Mouse (Mus musculus): ENCODE data around the gene Sel1l3.
A peak's percentile ranks its signal among the peaks of the same experiment; 100 is the strongest.

Sel1l3 gene

DNA sequence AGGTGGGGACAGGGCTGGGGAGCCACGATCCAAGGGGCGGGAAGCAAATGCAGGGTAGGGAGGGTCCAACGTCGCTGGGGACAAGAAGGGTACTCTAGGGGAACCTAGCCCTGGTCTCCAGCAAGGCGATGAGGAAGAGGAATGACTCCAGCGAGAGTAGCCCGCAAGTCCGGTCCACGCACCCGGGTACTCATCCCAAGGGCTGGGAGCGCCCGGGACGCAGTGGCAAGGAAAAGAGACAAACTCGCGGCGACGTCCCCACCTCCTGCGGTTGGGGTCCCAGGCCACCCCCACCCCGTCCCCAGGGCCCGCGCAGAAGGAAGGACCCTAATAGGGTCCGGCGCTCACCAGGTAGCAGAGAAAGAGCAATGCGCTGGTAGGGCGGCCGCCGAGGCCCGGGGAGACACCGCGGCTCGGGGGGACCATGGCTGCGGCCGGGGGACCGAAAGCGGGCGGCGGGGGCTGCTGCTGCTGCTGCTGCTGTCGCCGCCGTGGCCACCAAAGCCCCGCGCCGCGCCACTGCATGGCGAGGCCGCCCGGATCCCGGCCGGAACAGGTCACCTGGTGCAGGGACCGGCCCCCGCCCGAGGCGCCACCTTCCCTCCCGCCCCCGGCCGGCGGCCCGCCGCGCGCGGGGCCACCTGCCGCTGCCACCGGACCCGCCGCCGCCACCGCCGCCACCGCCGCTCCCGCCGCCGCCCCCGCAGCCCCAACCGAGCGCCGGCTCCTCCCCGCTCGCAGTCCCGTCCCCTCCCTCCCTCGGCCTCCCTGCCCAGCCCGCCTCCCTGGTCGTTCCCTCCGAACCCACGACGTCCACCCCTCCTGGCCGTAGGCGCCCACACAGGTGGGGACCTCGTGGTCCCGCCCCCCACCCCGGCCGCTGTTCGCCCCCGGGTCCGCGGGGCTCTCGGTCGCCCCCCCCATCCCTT, 681 bp downstream of the Sel1l3 start:
- DNase-seq (ENCODE audit: low read depth, low spot score) = no peak

- DNase-seq (ENCODE audit: low read depth, low spot score) = no peak
Observed at GRCm38 (mm10) chr5:53212087-53212781, 1.5 kb downstream of the Sel1l3 start.

GRCm38 (mm10) chr5:53211241-53211640, 2.5 kb downstream of the Sel1l3 start:
- no peak for DNase-seq (ENCODE audit: low read depth, low spot score)

DNA sequence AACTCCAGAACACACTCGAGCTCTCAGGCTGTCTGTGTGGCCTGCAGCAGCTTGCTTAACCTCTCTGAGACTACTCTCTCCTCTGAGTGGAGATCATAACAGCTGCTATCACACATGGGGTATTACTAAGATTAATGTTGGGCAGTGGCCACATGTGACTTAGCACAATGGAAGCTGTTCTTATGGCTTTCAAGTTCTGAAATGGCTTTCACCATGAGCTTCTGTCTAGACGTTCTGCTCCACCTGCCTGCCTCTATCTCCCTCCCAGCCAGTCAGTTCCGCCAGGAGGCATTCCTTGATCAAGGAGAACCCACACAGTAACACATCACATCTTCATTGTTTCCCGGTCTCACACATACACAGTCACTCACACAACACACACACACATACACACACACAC, 3.2 kb downstream of the Sel1l3 start:
- DNase-seq (ENCODE audit: low read depth, low spot score) = no peak

DNA sequence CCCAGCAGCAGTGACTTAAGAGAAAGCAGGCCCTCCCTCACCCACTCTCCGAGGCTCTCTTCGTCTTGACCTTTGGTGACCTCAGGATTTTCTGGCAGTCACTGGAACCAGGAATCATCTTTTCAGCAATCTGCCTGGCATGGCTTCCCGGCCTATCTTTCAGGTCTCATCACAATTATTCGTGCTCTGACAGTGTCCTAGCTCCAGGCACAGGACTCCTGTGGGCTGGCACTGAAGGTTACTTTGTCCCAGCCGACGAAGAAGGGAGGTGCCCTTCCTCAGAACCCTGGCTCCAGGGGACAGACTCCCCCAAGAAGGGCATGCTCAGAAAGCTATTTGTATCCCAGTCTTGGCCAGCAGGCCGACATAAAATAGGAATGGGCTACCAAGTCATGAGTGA, 4.0 kb downstream of the Sel1l3 start:
- no peak for DNase-seq (ENCODE audit: low read depth, low spot score)

GRCm38 (mm10) chr5:53208731-53209130, 5.0 kb downstream of the Sel1l3 start:
- DNase-seq (ENCODE audit: low read depth, low spot score) = no peak

- DNase-seq (ENCODE audit: low read depth, low spot score) = no peak
Observed at GRCm38 (mm10) chr5:53206575-53206974, 7.2 kb downstream of the Sel1l3 start.

- DNase-seq (ENCODE audit: low read depth, low spot score) = no peak
Observed at GRCm38 (mm10) chr5:53202748-53203147, 11.0 kb downstream of the Sel1l3 start.

GRCm38 (mm10) chr5:53200825-53201224, 12.9 kb downstream of the Sel1l3 start:
- no peak for DNase-seq (ENCODE audit: low read depth, low spot score)

DNA sequence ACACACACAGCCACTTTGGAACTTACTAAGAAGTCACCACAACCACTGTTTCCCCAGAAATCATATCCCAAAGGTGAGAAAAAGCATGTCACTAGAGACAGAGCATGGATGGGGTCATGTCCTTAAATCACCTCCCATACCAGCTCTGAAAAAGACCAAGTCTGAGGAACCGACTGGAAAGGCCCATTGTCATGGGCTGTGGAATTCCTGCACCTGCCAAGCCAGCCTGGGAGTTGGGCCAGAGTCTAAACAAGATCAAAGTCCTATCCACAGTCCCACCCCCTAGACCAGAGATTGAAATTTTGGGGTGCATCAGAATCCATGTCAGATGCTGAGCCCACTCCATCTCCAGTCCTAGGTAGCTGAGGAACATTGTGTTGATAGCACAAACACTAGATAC, 15.3 kb downstream of the Sel1l3 start:
- DNase-seq (ENCODE audit: low read depth, low spot score) = no peak

- no peak for DNase-seq (ENCODE audit: low read depth, low spot score)
Observed at GRCm38 (mm10) chr5:53196387-53197088, 17.2 kb downstream of the Sel1l3 start.

DNA sequence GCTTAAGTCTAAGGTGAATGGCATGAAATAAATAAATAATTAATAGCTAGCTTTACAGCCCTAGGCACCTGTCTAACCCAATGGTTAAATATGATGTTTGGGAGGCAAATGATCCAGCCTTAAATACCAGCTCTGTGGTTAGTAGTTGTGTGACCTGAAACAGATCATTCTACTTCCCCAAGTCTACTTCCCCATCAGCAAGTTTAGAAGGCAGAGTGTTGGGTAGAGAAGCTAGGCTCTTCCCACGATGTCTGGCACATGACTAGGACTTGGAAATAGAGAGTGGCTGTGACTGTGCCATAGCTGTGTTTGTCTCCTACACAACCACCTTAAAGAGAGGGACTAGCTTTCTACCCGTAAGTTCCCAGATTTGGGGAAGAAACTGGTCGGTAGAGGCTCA, 18.9 kb downstream of the Sel1l3 start:
- no peak for DNase-seq (ENCODE audit: low read depth, low spot score)

DNA sequence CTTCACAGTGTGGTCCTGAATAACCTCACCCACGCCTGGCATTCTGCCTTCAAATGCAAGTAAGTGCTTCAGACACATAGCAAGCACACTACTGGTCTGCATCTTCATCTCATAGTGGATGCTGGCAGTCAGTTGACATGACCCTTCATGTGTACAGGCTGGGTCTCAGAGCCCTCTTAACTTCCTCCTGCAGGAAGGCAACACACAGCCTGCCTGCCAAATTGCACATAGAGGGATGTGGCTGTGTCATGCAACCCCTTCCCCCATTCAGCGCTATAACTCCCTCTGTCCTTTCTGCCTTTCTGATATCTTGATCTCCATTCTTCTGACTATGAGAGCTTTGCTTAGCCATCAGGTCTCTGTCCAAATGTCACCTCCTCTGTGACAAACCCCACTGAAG, 19.3 kb downstream of the Sel1l3 start:
- no peak for DNase-seq (ENCODE audit: low read depth, low spot score)

DNA sequence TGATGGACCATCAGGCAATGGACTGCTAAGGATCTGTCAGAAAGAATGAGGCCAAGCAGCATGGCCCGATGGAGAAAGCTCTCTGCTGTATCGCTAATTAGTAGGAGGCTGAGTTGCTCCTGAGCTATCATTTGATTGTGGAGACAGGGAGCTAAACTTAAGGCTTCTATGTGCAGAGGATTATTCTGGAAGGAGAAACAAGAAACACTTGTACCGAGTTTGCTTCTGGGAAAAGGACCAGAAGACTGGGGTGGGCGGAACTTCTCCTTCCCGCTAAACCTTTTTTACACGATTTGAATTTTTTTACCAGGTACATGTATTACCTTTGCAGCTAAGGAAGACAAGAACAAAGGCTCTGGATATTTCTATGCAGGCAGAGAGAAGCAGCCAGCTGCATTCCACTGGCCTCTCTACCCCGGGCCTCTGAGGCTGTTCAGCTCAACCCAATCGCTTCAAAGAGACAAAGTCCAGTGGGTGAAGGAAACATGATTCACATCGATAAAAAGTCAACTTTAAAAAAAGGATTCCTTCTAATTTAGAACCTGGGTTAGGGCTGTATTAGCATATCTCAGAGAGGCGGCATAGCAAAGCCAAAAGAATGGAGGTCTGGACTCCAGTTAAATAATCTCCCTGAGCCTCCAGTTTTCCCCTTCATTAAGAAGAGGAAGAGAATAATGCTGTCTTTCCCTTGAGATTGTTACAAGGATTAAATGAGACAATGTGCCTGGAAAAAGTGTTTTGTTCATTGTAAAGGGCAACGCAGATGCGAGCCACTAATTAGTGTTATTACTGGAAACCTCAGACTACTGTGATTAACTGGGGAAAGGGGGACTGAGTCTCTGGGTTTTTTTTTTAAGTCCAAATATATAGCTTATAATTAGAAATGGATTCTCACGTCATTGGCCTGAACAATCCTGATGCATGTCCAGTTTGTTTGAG, 20.4 kb downstream of the Sel1l3 start:
- DNase-seq (ENCODE audit: low read depth, low spot score) = no peak

- no peak for DNase-seq (ENCODE audit: low read depth, low spot score)
Observed at GRCm38 (mm10) chr5:53188608-53189007, 25.1 kb downstream of the Sel1l3 start.

- DNase-seq (ENCODE audit: low read depth, low spot score) = no peak
Observed at GRCm38 (mm10) chr5:53187245-53187644, 26.5 kb downstream of the Sel1l3 start.

- no peak for DNase-seq (ENCODE audit: low read depth, low spot score)
Observed at GRCm38 (mm10) chr5:53185803-53186202, 27.9 kb downstream of the Sel1l3 start.

GRCm38 (mm10) chr5:53179965-53180364, 33.8 kb downstream of the Sel1l3 start:
- DNase-seq (ENCODE audit: low read depth, low spot score) = no peak

DNA sequence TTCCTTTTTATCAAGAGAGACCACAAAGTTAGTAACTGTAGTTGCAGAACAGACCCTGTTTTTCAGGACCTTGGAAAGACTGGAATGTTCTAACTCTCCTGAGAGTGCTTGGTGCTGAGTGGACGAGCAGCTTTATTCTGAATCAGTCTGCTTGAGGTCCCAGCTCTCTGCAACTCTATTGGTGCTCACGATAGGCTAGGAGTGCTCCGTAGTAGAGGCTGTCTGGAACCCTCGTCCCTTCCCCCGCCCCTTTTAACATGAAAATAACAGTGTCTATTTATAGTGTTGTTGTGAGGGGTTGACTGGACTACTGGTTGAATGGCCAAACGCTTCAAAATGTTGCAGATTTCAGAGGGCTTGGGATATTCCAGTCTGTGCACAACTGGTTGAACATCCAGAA, 37.0 kb downstream of the Sel1l3 start:
- DNase-seq (ENCODE audit: low read depth, low spot score) = peak; percentile 17

GRCm38 (mm10) chr5:53176075-53176474, 37.7 kb downstream of the Sel1l3 start:
- no peak for DNase-seq (ENCODE audit: low read depth, low spot score)

GRCm38 (mm10) chr5:53175195-53175594, 38.5 kb downstream of the Sel1l3 start:
- DNase-seq (ENCODE audit: low read depth, low spot score) = no peak

All from ES-CJ7 (cell line).